Mouse (Mus musculus): ENCODE measurements around the gene Shmt2. TPM values are rescaled to one million over a fixed set of nuclear protein-coding genes. Genes with fewer than 3 reads are reported as not detected.
A peak's percentile ranks its signal among the peaks of the same experiment; 100 is the strongest.

The Shmt2 gene
- total RNA-seq, 4 experiments from 2014 or later, result 21.7 to 31.3 (median 29.1) TPM

DNA sequence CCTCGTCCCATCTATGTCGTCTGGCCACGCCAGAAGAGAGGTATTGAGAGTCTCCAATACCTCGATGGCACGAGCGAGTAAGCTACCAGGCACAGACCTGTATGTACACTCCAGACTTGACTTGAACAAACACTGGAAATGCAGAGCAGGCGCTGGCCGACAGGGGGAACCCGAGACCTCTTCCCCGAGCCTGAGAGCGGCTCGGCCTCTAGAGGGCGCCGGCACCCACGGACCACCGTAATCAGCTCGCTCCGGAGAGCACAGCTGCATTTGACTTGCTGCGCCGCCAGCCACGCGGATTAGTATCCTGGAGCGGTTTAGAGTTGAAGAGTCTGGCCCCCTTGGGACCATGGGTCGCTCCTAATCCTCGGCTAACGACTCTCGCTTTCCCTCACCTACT is 9.4 kb downstream of the Shmt2 start:
- peak; percentile 88 to 97 for DNase-seq (ENCODE audit: low spot score in 2 of 2)

DNA sequence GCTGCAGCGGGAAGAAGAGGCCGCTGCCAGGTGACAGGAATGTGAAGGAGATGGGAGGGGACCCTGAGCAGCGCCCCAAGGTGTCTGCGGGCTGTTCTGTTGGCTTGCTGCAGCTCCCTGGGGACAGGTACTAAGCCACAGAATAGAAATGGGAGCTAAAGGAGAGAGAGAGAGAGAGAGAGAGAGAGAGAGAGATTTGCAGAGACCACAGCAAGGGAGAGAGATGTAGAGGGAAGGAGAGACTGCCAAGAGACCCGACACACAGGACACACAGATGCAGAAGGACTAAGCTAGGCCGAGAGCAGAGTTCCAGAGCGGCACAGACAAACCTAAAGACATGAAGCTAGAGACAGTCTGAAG is 10.0 kb downstream of the Shmt2 start:
- DNase-seq (ENCODE audit: low spot score in 2 of 2), result no peak

DNA sequence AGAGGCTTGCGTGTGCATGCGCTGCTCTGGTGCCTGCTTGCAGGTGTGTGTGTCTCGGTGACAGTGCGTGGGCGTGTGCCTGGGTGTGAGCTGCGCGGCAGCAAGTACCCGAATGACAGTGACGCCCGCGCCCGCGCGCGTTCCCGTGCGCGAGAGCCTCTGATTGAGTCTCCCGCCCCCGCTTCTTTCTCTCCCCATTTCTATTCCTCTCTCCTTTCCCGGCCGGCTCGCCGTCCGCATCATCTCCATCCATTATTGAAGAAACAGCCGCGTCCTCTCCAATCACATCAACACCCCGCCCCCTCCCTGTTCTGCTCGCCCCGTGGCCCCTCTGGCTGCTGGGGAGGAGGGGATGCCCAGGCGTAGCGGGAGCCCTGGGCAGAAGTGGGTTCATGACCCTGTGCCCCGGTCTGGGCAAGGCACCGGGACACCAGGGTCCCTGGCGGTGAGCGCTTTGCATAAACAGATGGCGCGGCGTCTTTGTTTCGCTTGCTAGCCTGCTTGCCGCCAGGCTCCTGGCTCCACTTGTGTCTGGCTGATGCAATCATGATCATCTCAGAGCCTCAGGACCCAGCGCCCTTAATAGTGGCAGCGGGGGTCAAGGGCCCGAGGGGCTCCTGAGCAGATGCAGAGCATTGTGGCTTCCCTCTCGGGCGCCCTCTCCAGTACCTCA is 10.5 kb downstream of the Shmt2 start:
- DNase-seq (ENCODE audit: low spot score in 2 of 2), result peak; percentile 82 to 86

DNA sequence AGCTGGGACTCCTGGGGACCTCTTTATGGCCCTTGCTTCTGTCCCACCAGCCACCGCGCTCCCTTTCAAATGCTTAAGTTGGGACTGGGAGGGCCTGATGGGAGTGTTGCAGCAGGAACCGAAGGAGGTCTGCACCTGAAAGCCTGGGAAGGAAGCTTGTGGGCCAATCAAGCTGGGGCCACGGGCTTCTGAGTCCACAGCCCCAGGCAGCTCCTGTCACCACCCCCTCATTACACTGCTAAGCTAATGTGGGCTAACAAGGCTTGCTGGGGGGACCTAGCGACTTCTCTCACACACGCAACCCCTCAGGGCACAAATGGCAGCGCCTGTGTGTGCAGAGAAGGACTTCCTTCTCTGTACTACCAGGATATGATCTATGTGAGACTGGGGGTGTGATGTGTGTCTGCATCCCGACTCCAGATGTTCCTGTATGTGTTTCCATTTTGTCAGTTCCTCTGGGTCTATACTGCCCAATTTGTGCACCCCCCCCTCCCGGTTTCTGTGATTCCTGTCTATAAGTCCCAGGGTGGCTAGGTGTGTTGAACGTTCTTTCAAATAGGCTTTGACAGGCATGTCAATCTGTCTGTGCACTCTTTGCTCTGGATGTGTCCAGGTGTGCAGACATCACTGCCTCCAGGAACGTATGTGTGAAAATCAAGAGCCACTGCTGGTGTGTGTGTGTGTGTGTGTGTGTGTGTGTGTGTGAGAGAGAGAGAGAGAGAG is 11.2 kb downstream of the Shmt2 start:
- no peak for DNase-seq (ENCODE audit: low spot score in 2 of 2)

DNA sequence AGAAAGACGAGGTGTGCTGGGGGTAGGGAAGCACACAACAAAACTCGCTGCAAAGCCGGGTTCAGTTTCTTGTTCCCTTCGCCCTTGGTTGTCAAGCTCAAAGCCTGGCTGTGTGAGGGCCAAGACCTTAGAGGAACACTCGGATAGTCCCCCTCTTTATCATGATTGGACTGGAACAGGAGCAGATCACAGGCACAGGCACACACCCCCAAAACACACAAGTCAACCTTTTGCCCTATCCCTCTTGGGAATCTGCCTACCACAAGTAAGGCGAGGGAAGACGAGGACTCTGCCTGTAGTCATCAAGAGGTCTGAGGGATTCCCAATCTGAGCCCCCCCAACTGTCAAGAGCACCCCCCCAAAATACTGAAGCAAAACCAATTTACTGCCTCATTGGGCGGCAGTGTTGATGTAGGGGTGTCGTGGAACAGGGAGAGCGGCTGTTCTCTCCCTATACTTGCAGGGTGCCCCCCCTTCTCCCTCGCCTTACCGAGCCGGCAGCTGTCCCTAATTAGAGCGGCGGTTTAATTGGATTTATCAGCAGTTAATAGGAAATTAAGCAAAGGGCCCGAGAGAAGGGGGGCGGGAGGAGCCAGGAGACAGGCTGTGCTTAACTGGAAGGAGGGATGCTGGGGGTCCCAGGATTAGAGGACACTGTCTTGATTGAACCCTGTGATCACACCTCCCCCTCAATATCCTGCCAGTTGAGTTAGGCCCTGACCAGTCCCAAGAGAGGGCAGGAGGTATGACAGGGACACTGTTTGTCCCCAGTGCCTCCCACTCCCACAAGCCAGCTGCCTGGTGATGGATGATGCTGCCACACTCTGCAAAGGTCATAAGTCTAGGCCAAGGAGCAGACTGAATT is 12.2 kb downstream of the Shmt2 start:
- no peak for DNase-seq (ENCODE audit: low spot score in 2 of 2)

DNA sequence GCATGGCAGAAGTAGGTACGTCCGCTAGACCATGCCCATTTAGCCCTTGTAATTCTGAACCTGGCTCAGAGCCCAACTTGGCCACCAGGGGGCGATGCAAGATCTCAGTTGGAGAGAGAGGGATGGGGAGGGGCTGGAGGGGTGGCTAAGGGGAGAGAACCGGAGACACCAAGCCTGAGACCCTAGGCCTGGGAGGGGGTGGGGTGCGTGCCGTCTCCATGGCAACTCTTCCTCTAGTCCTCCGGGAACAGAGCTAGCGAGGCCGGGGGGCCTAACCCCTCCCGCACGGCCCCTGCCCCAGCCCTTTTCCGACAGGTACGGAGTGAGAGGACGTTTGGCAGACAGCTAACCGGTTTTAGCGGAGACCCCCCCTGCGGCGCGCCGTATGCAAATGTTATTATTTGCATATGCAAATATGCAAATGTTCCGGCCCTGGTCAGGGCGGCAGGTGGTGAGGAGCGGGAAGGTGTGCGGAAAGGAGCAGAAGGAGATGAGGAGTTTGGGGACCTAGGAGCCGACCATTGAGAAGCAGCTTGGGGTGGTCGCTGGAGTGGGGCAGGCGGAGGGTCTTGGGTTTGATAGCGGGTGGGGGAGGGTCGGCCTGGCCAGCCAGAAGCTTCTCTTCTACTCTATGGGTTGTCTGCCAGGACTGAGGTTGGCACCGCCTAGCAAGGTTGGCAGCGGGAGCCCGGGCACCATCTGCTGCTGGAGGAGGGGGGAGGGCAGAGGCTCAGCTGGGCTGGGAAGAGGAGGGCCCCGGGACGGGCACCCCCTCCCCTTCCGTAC is 13.0 kb downstream of the Shmt2 start:
- DNase-seq (ENCODE audit: low spot score in 2 of 2), result peak; percentile 67 to 81

DNA sequence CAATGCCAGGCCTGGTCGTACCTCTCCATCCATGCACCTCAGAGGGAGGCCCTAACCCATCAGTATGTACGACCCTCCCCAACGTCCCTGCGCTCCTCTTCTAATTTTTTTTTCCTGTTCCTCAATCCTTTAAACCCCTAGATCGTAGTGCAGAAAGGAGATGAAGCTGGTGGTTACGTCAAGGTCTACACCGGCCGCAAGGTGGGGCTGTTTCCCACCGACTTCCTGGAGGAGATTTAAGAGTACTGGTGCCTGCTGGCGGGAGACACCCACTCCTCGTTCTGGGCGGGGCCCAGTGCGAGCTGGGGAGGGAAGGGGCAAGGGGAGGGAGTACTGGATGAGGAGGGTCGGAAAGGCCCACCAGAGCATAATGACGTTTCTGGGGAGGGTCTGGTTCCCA is 14.0 kb downstream of the Shmt2 start:
- DNase-seq (ENCODE audit: low spot score in 2 of 2), result peak in 1 of 2 experiments; percentile 71

DNA sequence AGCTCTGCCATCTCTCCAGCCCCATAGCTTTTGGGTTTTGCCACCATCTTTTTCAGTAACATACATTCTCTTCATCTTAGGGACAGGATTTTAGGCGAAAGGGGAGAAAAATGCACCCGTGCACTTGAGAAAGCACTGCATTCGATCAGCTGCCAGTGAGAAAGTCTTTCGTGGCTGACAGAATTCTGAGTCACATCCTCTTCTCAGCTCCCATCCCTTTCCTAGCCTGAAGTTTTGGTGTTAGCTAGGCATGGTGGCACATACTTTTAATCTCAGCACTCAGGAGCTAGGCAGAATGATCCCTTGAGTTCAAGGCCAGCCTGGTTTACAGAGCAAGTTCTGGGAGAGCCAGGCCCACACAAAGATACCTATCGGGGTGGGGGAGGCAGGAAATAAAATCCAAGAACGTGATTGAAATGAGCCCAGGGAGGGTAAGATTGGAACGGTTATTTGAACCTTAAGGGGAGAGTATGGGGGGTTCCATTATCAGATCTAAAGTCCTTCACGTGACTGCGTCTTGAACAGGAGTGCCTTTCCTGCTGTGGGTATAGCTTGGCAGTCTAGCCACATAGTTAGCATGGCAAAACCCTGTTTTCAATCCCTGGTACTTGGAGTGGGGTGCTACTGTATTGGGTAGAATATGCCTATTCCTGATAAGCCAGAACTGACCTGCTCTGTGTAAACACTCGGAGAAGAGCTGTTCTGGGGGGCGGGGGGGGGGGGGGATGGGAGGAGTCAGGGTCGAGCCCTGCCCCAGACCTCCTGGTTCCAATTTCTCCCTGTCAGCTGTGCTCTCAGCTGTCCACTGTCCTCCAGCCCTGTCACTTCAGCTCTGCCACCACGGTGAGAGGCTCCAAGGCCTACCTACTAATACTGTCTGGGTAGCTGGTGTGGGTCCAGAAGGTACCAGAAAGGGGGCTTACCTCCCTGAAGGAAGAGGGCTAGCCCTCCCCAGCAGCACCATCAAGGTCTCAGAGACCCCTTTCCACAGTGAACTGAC is 21.1 kb downstream of the Shmt2 start, which contains the start of gene Stac3:
Gene Stac3 (plus strand): TSS at position 793 of the 1,000 bp plus-strand sequence.
- no peak for DNase-seq (ENCODE audit: low spot score in 2 of 2)

DNA sequence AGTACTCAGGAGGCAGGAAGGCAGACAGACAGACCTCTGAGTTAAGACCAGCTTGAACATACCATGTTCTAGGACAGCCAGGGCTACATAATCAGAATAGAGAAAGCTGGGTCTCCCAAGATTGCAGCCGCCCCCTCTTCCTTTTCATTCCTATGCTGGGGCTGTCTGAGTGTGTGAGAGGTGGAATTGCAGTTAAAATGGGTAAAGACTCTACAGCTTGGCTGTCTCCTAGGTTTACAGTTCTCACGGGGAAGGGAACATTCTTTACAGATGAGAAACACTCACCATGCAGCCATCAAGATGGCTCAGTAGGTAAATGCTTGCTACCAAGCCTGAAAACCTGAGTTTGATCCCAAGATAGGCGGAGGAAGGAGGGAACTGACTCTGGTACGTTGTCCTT is 22.2 kb downstream of the Shmt2 start:
- DNase-seq (ENCODE audit: low spot score in 2 of 2), result no peak

DNA sequence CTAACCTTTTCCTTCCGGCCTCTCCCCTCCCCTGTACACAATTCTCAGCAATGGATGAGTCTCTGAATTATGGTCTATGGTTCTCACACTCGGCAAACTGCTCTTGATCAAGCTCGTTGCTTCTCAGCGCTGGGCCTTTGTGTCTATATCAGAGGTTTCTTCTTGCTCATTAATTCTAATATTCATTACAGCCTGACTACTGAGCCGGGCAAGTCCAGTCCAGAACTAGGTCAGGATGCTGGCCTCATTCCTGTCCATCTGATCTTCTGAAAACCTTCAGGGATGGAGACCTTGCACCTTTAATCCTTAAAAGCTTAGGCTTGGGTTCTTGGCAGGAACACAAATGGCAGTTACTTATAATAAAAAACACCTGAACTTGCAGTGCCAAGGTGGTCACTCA is 22.7 kb downstream of the Shmt2 start:
- DNase-seq (ENCODE audit: low spot score in 2 of 2), result no peak

DNA sequence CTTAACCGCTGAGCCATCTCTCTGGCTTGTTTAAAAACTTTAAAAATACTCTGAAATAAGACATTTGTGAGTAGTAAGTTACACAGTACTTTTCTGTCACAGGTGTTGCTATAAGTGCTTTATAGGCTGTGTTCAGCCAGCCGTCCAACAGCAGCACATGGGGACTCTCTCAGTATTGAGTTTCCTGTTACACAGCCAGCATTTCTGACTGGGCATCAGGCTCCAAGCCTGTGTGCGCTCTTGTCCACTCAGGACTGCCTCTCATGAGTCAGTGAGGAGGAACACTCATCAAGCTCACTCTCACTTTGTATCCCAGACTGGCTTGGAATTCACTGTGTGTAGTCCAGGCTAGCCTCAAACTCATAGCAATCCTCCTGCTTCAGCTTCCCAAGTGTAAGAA is 26.1 kb downstream of the Shmt2 start:
- no peak for DNase-seq (ENCODE audit: low spot score in 2 of 2)

DNA sequence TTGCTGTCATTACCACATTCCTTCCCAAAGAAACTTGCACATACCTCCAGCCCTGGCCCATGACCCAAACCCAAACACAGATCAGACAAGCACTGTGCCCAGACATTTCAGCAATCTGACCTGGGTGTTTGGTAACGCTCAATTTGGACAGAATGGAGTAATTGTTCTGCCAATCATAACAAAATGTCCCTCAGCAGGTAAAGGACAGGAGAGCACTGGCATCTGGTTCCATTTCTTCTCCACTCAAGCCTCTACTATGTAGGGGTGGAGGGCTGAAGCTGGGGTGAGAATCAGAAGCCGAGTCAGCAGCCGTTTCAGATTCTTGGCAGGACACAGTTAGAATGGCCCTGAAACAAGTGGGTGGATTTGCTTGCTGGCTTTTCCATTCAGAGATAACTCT is 30.1 kb downstream of the Shmt2 start:
- DNase-seq (ENCODE audit: low spot score in 2 of 2), result no peak

DNA sequence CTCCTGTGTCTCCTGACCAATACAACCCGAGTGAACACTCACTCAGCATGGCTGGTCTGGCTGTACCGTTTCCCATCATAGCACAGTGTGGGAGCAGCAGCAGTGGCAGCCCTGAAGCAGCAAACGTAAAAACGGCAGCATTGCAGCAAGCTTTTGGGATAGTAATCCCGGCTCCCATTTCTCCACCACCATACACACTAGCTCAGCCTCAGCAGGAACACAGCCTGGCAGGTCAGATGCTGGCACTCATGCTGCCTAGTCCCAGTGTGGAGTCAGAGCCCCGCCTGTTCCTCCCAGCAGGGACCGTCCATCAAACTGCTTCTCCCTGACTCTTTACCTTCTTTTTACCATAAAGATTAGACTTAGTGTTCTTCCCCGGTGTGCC is 31.1 kb downstream of the Shmt2 start:
- no peak for DNase-seq (ENCODE audit: low spot score in 2 of 2)

DNA sequence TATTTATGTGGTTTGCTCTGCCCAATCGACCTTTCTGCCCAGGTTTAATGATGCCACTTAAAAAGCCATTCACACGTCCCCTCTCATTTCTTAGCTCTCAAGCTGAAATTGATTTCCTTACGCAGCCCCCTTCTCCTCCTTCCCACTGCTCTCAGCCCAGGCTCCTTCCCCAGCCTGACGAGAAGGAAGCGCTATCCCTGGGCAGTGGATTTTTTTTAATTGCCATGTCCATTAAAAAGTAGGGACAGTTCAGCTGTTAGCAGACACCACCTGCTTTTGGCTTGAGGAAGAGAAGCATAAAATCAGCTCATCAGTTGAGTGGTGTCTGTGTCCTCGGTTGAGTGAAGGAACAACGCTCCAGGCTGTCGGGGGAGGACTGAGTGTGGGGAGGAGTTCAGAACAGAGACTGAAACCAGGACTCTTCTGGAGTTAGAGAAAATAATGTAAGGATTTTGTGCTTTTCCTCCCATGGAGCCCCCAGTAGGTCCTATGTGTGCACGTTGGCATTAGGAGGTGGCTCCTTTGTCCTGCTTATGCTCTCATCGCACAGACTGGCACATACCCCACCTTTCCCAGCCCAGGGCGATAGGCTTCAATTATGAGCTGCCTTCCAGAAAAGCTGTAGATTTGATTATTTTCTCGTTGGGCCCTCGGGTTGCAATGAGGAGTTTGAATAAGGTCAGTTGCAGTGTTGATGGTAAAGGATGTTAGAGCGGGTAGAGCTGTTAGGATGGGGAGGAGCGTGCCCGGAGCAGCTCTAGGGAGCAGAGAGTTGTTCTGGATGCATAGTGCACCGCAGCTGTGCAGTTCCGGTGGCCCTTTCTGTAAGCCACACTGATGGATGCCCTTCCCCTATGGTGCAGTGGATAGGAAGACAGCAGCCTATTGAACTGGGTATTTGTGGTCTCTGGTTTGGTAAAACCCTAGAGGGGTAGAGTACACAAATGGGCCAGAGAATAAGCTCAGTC is 31.8 kb downstream of the Shmt2 start:
- no peak for DNase-seq (ENCODE audit: low spot score in 2 of 2)

DNA sequence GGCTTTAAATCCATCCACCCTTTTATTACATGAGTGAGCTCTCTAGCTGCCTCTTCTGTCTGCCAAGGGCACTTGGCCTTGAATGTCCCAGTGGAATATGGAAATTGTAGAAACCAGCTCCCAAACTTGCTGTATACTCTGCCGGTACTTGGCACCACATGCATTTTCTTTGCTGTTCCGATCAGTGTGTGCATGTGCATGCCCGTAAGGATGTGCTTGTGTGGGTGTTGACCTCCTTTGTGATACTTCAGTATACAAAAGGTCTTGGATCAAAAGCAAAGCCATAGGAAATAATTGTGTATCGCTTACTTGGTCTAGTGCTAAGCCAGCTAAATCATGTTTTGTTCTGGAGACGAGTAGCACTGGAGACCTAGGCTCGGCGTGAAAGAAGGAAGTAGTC is 33.4 kb downstream of the Shmt2 start:
- no peak for DNase-seq (ENCODE audit: low spot score in 2 of 2)

DNA sequence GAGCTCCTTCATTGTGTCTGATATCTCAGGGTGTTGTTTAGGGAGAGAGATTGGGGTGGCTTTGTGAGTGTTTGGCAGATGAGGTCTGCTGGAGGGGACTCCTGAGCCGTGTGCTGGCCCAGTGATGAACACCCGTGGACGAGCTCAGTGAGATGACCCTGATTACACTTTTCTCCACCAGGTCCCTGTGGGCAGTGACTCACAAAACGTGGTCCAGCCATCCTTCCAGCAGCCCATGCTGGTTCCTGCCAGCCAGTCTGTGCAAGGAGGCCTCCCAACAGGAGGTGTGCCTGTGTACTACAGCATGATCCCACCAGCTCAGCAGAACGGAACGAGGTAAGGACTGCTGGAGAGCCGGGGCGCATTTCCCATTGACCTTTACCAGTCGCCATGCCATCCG is 37.0 kb downstream of the Shmt2 start:
- no peak for DNase-seq (ENCODE audit: low spot score in 2 of 2)

DNA sequence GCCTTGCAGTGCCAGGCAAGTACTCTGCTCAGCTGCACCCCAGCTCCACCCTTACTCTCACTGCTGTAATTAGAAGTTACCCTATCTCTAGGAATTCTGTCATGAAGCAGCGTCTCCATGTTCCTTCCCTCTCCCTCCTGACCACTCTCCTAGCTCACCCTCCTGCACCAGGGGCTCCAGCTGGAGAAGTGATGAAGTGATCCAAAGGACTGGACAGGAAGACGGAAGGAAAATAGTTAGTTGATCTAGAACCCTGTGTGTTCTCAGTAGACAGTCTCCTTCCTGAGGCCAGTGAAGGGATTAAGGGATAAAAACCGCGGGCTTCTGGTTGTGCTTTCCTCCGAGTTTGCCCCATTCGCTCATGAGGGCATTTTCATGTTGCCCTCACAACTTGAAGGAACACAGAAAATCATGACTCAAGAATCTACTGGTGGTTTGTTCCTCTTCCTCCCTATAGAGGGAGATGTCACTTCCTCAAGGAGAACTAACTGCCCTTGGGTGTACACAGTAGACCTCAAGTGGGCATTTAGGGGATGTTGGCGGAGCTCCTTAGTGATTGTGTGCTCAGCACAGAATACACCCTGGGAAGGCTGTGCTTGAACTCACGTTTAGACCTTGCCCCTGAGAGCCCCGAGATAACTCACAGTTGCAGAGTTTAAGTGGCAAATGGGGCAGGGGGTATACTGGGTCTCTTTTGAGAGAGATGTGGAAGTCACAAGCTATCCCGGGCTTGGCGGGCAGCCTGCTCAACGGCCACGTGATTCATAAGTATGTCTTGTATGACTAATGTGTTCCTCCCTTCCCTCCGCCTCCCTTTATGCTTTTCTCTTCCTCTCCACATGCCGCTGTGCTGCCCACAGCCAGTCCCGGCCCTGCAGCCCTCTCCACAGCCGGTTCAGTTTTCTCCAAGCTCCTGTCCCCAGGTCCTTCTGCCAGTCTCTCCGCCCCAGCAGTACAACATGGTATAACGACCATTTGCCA is 41.1 kb downstream of the Shmt2 start:
- peak; percentile 66 to 68 for DNase-seq (ENCODE audit: low spot score in 2 of 2)

DNA sequence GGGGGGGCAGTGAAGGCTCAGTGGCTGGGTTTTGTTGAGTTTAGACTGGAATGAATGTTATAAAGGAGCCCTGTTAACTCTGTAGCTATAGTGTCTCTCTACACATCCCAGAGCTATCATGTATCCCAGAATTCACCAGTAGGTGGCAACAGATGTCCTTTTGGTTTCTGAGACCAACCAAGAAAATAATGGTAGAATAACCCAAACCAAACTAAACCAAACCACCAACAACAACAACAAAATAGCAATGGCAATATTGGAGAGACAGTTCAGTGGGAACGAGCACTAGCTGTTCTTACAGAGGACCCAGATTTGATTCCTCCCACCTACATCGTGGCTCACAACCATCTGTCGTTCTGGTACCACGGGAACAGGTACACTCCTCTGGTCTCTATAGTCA is 43.1 kb downstream of the Shmt2 start:
- DNase-seq (ENCODE audit: low spot score in 2 of 2), result no peak

Measured in layer of hippocampus, adult 8-10 months (tissue).